Mouse (Mus musculus) spleen, adult 2 months (tissue): ENCODE measurements at regions not wholly inside any gene's neighbourhood (a gene's known extent, or its start where the extent isn't known, plus 50 kb on each side); places are given as distances from the start of the nearest gene placed in this dataset.

Experiments used
- DNase-seq, 2 experiments: peaks; one replicate each; pipeline versions ENCODE4 v3.0.0 to v3.0.0-alpha.2; 2012 to 2021; ENCODE audit warnings: low spot score in 2 of 2, low read depth in 1 of 2
- H3K27ac ChIP-seq: fragments of 200-500 bp; 2 replicates; pipeline ENCODE4 v1.5.1; 2012; ENCODE audit warnings: low read length, inconsistent platforms; ENCODE audit not compliant: insufficient read depth
- H3K27me3 ChIP-seq: fragments of 200-500 bp; 2 replicates; pipeline ENCODE4 v1.6.1; 2012; ENCODE audit warnings: mild to moderate bottlenecking, moderate library complexity, low read length, inconsistent platforms; ENCODE audit not compliant: control insufficient read depth, insufficient read depth
- H3K36me3 ChIP-seq: fragments of 200-500 bp; 2 replicates; pipeline ENCODE4 v1.6.1; 2012; ENCODE audit warnings: mild to moderate bottlenecking, low read length, inconsistent platforms; ENCODE audit not compliant: control insufficient read depth, insufficient read depth
- H3K4me1 ChIP-seq: fragments of 200-500 bp; 2 replicates; pipeline ENCODE4 v1.6.1; 2011; ENCODE audit warnings: inconsistent platforms; ENCODE audit not compliant: control insufficient read depth, insufficient read depth, insufficient read length
- H3K4me3 ChIP-seq: fragments of 200-500 bp; 2 replicates; pipeline ENCODE4 v1.5.1; 2011; ENCODE audit warnings: mild to moderate bottlenecking, inconsistent platforms; ENCODE audit not compliant: insufficient read depth, insufficient read length; ENCODE audit errors: extremely low read depth
- CTCF ChIP-seq: fragments of 200-500 bp; IDR thresholded peaks from 2 replicates; pipeline ENCODE4 v1.5.1; 2011; ENCODE audit warnings: mild to moderate bottlenecking, inconsistent platforms; ENCODE audit not compliant: insufficient read depth, insufficient read length, insufficient replicate concordance; ENCODE audit errors: extremely low read depth
- POLR2A ChIP-seq: fragments of 200-500 bp; IDR thresholded peaks from 2 replicates; pipeline ENCODE4 v1.6.1; 2011; ENCODE audit warnings: low read depth, low read length, inconsistent platforms
- WGBS: fragments of 180-500 bp; shearing (Covaris S2); methylation state at CpG from one replicate; pipeline ENCODE4 v1.1.7; 2018; 5-methylcytosine and 5-hydroxymethylcytosine counted together

DNA sequence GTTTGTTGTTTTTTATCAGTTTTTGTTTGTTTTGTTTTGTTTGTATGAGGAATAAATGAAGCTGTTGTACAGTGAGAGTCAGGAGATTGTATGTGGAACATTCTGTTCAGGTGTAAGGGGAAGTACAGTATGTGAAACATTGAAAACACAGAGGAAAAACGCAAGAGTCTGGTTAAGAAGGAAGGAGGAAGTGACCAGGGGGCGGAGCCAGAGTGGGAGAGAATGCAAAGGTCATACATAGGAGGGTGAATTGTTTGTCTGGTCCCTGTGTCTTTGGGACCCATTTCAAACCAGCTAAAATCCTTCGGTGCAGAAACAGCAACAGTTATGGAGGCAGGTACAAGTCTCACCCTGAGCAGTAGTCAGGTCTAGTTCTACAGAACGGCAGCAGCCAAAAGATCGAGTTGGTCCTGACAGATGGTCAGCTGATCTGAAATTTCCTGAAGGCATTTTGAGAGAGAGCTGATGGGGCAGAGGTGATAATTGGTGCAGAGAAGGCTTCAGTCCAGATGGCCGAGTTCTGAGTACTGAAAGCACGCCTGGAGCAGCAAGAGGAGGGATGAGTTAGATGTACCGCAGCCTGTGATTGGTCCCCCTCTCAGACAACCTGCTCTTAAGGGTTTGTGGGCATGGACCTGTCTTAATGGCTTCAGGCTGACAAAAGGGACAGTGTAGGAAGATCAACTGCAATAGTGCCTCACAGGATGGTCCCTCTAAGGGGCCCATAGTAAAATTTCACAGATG is 179.7 kb upstream of the Chrm3 start:
- WGBS, result 80% methylated on average over 8 of the region's 8 CpGs
- TF ChIP-seq POLR2A, result no peak
- no peak for TF ChIP-seq CTCF
- H3K36me3 ChIP-seq, result no peaks in the 10 kb centered on the region
- no peak overlapping the region for H3K27ac ChIP-seq
- no peaks in the 10 kb centered on the region for H3K4me1 ChIP-seq
- H3K27me3 ChIP-seq, result no peaks in the 10 kb centered on the region
- no peak overlapping the region for H3K4me3 ChIP-seq
- no peak for DNase-seq

DNA sequence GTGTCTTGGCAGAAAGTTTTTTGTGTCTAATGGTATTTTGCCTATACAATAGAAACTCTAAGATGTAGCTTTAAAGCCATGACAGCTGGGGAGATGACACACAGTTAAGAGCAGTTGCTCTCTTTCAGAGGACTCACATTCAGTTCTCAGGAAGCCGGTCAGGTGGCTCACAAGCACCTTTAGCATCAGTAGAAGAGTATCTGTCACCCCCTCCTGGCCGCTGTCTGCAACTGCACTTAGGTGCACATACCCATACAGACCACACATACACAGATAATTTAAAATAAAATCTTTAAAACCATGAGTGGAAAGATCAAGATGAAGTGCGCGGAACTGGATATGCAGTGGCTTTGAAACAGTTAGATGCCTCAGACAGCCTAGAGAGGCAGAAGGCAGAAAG is 178.3 kb upstream of the Chrm3 start:
- H3K27ac ChIP-seq, result no peak overlapping the region
- H3K4me3 ChIP-seq, result no peak overlapping the region
- H3K36me3 ChIP-seq, result no peaks in the 10 kb centered on the region
- DNase-seq, result peak in 1 of 2 experiments; percentile 5
- 89% methylated on average over 4 of the region's 4 CpGs for WGBS
- H3K4me1 ChIP-seq, result no peaks in the 10 kb centered on the region
- H3K27me3 ChIP-seq, result no peaks in the 10 kb centered on the region
- TF ChIP-seq CTCF, result peak; percentile 17; the same call in 1 of the 2 replicates
- TF ChIP-seq POLR2A, result no peak

DNA sequence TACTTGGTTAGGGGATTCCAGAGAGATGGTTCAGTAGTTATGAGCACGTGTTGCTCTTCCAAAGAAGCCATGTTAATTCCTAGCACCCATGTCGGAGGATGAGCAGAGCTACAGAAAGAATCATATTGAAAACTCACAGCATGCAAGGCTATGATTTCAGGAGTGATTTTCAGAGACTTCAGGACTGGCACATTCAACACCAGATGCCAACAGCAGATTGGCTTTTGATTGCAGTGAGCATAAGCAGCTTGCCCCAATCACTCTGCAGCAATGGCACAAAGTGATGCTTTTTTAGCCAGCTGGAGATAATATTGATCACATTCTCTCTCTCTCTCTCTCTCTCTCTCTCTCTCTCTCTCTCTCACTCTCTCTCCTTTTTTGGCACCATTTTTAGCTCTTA is 166.6 kb upstream of the Chrm3 start:
- no peaks in the 10 kb centered on the region for H3K4me1 ChIP-seq
- no peak overlapping the region for H3K27ac ChIP-seq
- no peak overlapping the region for H3K4me3 ChIP-seq
- WGBS, result 86% methylated on average over 2 of the region's 2 CpGs
- TF ChIP-seq CTCF, result no peak
- no peak for TF ChIP-seq POLR2A
- H3K27me3 ChIP-seq, result no peaks in the 10 kb centered on the region
- no peaks in the 10 kb centered on the region for H3K36me3 ChIP-seq
- DNase-seq, result no peak

DNA sequence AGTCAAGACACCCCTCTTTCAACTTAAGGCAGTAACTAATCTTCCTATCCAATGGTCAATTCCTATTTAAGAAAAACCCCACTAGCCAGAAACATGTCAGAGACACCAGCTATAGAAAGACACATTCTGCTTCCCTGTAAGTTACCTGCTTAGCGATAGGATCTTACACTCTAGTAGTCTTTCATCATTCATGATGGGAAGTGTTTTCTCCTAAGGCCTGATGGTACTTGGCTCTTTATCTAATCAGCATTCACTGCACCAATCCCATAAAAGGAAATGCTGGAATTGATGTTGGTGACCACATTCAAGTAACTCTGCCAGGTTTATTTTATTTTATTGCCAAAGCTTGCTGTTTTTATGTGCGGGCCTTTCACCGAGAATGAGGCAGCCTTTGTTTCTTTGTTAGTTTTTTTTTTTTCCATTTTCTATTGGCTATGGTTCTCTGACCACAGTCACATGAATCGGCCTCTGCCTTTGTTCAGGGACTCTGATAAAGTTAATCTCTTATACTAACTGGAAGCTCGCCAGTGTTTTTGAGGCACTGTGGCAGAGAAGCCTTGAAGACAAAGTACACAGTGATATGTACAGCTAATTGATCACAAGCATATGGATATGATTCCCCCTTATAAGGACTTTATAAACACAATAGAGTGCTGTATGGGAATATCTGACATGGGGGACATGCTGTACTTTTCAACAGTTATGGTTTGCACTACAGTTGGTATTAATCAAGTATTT is 166.0 kb upstream of the Chrm3 start:
- Histone ChIP-seq H3K4me1 (no peaks in the 10 kb centered on the region), H3K27ac (no peak overlapping the region), H3K4me3 (no peak overlapping the region), H3K27me3 (no peaks in the 10 kb centered on the region), H3K36me3 (no peaks in the 10 kb centered on the region)
- no peak for DNase-seq
- TF ChIP-seq CTCF (no peak), POLR2A (no peak)
- WGBS, result 84% methylated on average over 5 of the region's 5 CpGs

DNA sequence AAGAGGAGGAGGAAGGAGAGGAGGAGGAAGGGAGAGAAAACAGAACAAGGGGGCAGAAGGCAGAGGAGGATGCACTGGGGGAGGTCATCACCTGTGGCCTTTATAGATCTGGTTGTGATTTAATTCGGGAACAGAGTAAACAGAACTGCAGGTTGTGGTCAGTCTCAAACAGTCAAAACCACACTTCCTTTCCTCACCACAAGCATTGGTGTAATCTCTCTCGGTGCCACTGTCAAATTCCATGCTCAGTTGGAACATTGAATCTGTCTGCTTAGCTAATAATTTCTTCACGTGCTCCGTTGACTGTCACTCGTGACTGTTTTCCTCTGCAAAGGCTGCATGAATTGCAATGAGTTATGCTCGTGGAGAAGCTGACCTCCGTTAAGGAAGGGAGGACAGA is 143.6 kb upstream of the Chrm3 start:
- 12% methylated on average over 7 of the region's 7 CpGs for WGBS
- TF ChIP-seq POLR2A (no peak), CTCF (no peak)
- H3K4me1 ChIP-seq, result no peaks in the 10 kb centered on the region
- no peaks in the 10 kb centered on the region for H3K27me3 ChIP-seq
- H3K4me3 ChIP-seq, result no peak overlapping the region
- H3K36me3 ChIP-seq, result no peaks in the 10 kb centered on the region
- no peak overlapping the region for H3K27ac ChIP-seq
- DNase-seq, result no peak

DNA sequence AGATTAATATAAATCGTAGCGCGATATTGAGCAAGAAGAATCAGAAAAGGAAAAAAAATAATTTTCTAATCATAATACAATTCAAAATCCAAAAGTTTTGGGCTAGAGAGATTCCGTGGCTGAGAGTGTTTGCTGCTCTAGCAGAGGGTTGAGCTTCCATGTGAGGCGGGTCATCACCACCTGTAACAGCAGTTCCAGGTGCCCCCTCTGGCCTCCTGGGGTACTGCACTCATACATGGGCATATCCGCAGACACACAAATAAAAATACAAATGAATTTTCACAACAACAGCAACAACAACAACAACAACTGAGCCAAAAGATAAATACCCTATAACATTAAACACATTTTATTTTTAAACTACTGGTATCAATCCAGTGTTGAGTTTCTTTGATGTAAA is 94.7 kb upstream of the Chrm3 start:
- no peaks in the 10 kb centered on the region for H3K4me1 ChIP-seq
- DNase-seq, result no peak
- H3K36me3 ChIP-seq, result no peaks in the 10 kb centered on the region
- TF ChIP-seq CTCF, result no peak
- no peak for TF ChIP-seq POLR2A
- no peaks in the 10 kb centered on the region for H3K27me3 ChIP-seq
- 96% methylated on average over 6 of the region's 6 CpGs for WGBS
- H3K4me3 ChIP-seq, result no peak overlapping the region
- H3K27ac ChIP-seq, result no peak overlapping the region

DNA sequence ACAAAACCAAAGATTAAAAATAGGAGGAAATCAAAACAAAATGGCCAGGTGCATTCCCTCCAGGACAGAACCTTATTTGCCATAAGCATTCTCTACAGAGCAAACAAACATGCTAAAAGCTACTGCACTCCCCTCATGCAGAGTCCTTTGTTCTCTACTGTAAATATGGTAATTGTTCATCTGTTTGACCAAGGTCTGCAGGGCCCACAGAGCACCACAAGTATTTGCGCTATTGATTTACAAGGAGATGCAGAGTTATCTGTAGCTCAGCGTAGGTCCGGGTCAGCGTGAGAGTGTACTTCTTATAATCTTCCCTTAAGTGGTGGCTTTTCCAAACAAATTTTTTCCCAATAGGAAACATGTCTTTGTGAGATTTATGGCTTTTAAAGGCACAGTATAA is 94.0 kb upstream of the Chrm3 start:
- H3K36me3 ChIP-seq, result no peaks in the 10 kb centered on the region
- no peak for TF ChIP-seq POLR2A
- no peak for TF ChIP-seq CTCF
- H3K27me3 ChIP-seq, result no peaks in the 10 kb centered on the region
- H3K4me1 ChIP-seq, result no peaks in the 10 kb centered on the region
- H3K4me3 ChIP-seq, result no peak overlapping the region
- no peak for DNase-seq
- H3K27ac ChIP-seq, result no peak overlapping the region
- WGBS, result 94% methylated on average over 4 of the region's 4 CpGs
